Mouse (Mus musculus) kidney, adult 2 months (tissue): ENCODE data around the gene Gm39653.

Experiments used
- CTCF ChIP-seq: fragments of 200-500 bp; conservative IDR thresholded peaks from 2 replicates; pipeline ENCODE4 v1.5.1; 2011; ENCODE audit warnings: low read depth, mild to moderate bottlenecking, control low read depth, low read length, moderate library complexity, mixed read lengths; ENCODE audit not compliant: insufficient read depth, insufficient read length
- POLR2A ChIP-seq: fragments of 200-500 bp; IDR thresholded peaks from one replicate; pipeline ENCODE4 v1.6.1; 2011; ENCODE audit warnings: low read depth, low read length, control low read depth

DNA sequence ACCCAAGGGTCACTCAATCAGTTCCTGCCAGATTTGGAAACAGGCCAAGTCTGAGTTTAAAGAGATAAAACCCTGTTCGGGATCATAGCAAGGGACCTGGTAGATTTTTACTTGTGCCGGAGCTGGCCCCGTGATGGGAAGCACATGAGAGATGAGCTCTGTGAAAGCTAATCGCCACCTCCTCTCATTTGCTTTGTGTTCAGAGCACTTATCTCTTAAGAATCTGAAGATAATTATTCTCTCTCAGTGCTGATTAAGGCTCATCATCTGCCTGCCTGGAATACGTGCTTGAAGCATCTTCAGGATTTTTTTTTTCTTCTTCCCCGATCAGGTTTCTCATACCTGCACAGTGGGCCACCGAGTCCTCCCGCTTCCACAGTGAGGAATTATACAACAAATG is 36.6 kb upstream of the Gm39653 start:
- TF ChIP-seq POLR2A (no peak), CTCF (no peak)
